Mouse (Mus musculus): ENCODE data around the gene Uso1.

Gene Uso1

DNA sequence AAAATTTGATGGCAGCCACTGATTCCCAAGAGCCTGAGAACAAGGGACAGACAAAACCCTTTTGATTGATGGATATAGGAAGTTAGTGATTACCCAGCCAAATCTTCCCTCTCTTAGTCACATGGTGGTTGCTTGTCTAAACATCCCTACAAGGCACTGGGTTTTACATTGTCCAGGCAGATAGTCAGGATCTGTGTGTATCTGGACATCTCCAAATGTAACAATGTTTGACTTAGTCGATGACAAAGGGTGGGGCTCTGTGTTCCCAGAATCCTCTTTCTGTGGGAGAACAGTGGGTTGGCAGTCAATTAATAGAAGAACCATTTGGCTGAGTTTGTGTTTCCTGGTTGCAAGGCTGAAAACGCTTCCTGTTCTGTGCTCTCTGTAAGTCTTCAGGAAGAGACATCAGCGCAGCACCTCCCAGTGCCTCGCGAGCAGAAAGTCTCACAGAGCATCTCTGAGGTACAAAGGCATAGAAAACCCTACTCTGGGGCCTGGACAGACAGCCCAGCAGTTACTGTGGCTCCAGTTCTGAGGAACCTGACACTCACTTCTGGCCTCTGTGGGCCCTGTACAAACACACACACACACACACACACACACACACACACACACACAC lies 97.3 kb downstream of the Uso1 start:
- no peak for DNase-seq (ENCODE audit: low spot score in 2 of 2)

DNA sequence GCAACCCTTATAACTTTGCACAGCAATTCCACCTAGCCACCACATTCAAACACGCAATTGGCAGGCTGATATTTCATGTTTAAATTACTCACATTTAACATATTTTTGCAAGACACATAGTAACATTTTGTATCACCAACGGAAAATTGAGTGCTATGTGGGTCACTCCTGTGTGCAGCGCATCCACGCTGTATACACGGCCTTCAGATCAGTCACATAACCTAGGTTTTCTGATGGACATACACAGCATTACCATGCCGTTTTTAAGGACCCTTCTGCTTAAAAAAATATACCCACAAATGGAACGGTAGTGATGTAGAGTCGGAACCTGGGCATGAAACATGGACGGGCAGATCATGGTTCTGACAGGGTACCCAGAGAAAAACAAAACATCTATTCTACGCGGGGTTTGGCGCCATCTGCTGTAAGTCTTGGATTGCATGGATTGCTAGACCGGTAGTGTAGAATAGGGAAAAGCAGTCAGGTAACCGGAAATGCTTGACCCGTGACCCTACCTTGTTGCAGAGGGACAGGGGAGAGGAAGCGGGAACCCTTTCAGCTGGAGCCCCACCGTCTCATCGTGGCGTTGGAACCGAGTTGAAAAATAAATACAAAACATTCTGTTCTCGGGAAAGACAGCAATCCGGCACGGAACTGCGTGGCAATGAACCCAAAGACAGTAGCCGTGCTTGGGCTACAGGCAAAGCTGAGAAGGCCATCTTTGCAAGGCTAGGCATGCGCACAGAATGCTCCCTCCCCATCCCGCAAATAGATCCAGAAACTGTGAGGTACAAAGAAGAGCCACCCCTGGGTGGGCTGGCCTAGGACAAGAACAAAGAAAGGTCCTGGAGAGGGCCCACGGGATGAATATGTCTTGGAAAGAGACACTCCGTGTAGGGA lies 101.8 kb downstream of the Uso1 start:
- DNase-seq (ENCODE audit: low spot score in 2 of 2) = peak; percentile 15 to 85

DNA sequence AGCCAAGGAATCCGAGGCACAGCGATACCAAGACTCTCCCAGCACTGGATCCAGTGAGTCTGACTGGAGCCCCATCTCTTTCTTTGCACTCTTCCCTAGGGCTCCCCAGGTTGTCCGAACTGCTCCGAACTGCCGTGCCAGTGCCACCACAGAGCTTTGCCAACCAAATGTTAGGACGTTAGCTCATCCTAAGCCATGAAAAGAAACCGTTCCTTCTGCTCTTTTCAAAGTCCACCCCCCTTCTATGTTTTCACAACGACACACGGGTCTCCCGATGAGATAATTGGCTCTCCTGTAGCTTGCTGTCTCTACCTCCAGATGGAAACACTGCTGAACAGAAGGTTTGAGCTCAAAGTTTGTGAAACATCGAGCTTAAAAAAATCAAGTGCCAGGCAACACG lies 103.0 kb downstream of the Uso1 start:
- peak in 1 of 2 experiments; percentile 31 for DNase-seq (ENCODE audit: low spot score in 2 of 2)

DNA sequence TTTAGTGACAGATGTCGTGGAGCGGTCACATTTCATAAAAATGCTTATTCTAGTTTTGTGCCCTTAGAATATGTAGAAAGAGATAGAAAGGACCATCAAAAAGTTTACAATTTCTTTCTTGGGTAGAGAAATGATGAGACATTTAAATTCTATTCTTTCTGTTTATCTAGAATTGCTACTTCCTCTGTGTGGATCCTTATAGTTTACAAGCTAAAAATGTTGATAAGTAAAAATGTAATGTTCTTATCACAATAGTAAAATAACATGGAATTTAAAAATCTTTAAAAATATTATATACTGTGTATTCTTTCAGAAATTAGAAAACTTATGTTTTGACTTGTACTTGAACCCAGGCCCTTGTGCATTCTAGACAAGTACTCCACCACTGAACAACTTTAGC lies 107.2 kb downstream of the Uso1 start:
- no peak for DNase-seq (ENCODE audit: low spot score in 2 of 2)

DNA sequence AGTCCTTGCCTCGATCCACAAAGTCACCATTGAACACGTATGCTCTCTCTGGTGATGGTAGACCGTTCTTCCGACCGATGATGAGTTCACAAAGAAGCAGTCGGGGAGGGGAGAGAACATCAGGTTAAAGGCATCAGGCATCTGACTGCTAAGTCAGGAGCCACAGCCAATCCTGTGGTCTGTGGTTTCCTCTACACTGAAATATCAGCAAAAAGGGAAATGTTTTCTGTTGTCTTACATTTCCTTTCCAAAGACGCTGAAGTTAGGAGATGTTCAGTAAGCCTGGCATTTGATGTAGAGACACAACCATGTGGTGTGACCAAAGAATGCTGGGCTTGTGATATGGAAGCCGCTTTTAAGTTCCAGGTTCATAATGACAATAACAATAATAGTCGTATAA lies 107.7 kb downstream of the Uso1 start:
- DNase-seq (ENCODE audit: low spot score in 2 of 2) = no peak

DNA sequence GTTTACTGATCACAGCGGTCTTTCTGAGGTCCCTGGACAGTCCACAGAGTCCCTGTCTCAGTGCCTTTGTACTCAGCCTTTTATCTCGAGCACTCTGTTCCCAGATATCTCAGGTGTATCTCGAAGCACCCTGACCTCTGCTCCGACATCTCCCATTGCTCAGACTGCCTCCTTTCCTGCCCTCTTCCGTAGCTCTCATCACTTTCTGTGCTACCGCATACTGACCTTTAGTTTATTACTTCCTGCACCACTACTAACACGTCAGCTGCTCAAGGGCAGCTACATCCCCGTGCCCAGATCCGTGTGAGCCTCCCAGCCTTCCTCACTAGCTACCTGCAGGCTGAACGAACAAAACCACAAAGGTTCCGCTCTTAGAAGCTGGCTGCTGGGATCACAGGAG lies 110.9 kb downstream of the Uso1 start:
- DNase-seq (ENCODE audit: low spot score in 2 of 2) = no peak

DNA sequence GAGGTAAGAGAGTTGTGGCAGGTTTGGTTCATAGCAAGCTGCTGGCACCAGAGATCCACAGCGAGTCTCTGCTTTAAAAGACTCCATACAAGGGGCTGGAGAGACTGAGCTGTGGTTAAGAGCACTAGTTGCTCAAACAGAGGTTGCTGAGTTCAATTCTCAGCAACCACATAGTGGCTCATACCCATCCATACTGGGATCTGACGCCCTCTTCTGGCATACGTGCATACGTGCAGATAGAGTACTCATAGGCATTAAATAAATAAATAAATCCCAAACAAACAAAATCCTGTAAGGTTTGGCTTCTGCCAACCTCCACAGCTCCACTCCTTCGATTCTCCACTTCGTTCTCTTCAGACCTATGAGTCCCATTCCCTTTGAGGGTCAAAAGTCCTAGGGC lies 114.3 kb downstream of the Uso1 start:
- DNase-seq (ENCODE audit: low spot score in 2 of 2) = no peak

All from left cerebral cortex, adult 9 months (tissue).